ENCODE assay signal across 15 mouse cellular contexts in genomic region chr13:56130544-56130943, GRCm38 (mm10).
"Had no signal": no experiment of that assay in that cellular context is flagged by ENCODE, and none has a peak within 500 bp of the region (broad histone marks: within the 10 kb centered on the region; RNA-seq: fewer than 3 reads in every experiment).

No protein-coding gene starts in this region.

- H3K27ac ChIP-seq: kidney, embryonic 15.5 days; left cerebral cortex, adult 2 months; liver, embryonic 13.5 days; neural tube, embryonic 13.5 days had no signal

- DNase-seq: kidney, adult 11 months; kidney, adult 8-10 months; kidney, postnatal 10 days; kidney, postnatal 36 days; layer of hippocampus, postnatal 36 days; liver, embryonic 13.5 days; lung, adult 2 months; lung, postnatal 36 days; midbrain, embryonic 14.5 days; thymus, adult 18-20 months; thymus, postnatal 14 days had no signal

- H3K4me3 ChIP-seq: kidney, embryonic 15.5 days; left cerebral cortex, adult 2 months; liver, embryonic 13.5 days; megakaryocyte, embryonic 14.5 days; neural tube, embryonic 13.5 days had no signal

- H3K27me3 ChIP-seq: kidney, embryonic 15.5 days; liver, embryonic 13.5 days; megakaryocyte, embryonic 14.5 days; neural tube, embryonic 13.5 days had no signal

- H3K9me3 ChIP-seq: kidney, embryonic 15.5 days; liver, embryonic 13.5 days; megakaryocyte, embryonic 14.5 days; neural tube, embryonic 13.5 days had no signal
